ENCODE assay signal across 8 mouse cellular contexts in genomic region chr15:85335671-85336300, GRCm38 (mm10). TPM values are rescaled to one million over a fixed set of nuclear protein-coding genes. Genes with fewer than 3 reads are reported as not detected.
A peak's percentile ranks its signal among the peaks of the same experiment; 100 is the strongest.
DNase-seq lines count a peak whose midpoint lies in the region; ATAC-seq lines count a peak whose summit lies in the region.

Gene Atxn10 (plus strand): TSS chr15:85336245.

- no peak for DNase-seq in lung, postnatal 10 days
- no peak for DNase-seq in adrenal gland, adult 2 months
- no peak for DNase-seq in forebrain, embryonic 10.5 days (ENCODE audit: extremely low spot score, low spot score)
- DNase-seq in heart, postnatal 25 days (ENCODE audit: low spot score): no peak
- peak; percentile 48 for DNase-seq in limb, embryonic 11.5 days (ENCODE audit: low spot score)
- no peak for DNase-seq in spleen, postnatal 4 days (ENCODE audit: low spot score in 2 of 2)

- no peaks in the 10 kb centered on the region for H3K27me3 ChIP-seq in lung, embryonic 15.5 days
- no peaks in the 10 kb centered on the region for H3K27me3 ChIP-seq in forebrain, embryonic 10.5 days (ENCODE audit: poor library complexity, severe bottlenecking)
- no peaks in the 10 kb centered on the region for H3K27me3 ChIP-seq in limb, embryonic 11.5 days (ENCODE audit: control insufficient read depth, insufficient read depth, low read length)
- H3K27me3 ChIP-seq in neural tube, embryonic 15.5 days (replicated peaks): no peaks in the 10 kb centered on the region

- no peak for ATAC-seq in lung, embryonic 15.5 days (ENCODE audit: borderline replicate concordance, extremely low read depth, low FRiP score, low TSS enrichment)
- peak; percentile 48; the same call in 1 of the 2 replicates for ATAC-seq in limb, embryonic 11.5 days (ENCODE audit: insufficient number of reproducible peaks, low FRiP score, low TSS enrichment, low read depth)
- no peak; the same call in 1 of the 2 replicates for ATAC-seq in neural tube, embryonic 15.5 days (ENCODE audit: low FRiP score)

- H3K27ac ChIP-seq in lung, embryonic 15.5 days: peak within 1 kb of the TSS; percentile 99
- H3K27ac ChIP-seq in forebrain, embryonic 10.5 days: peak within 1 kb of the TSS; percentile 96
- H3K27ac ChIP-seq in limb, embryonic 11.5 days (replicated peaks; ENCODE audit: low read depth, low read length): peak within 1 kb of the TSS; percentile 87
- peak within 1 kb of the TSS; percentile 98 for H3K27ac ChIP-seq in neural tube, embryonic 15.5 days (replicated peaks)

- WGBS in lung, embryonic 15.5 days: 14% methylated on average over 15 of the region's 19 CpGs
- 10% methylated on average over 17 of the region's 19 CpGs for WGBS in forebrain, embryonic 10.5 days
- WGBS in limb, embryonic 11.5 days: 10% methylated on average over 15 of the region's 19 CpGs
- 6% methylated on average over 17 of the region's 19 CpGs for WGBS in neural tube, embryonic 15.5 days

- no peaks in the 10 kb centered on the region for H3K9me3 ChIP-seq in lung, embryonic 15.5 days
- no peaks in the 10 kb centered on the region for H3K9me3 ChIP-seq in forebrain, embryonic 10.5 days
- no peaks in the 10 kb centered on the region for H3K9me3 ChIP-seq in limb, embryonic 11.5 days (ENCODE audit: control insufficient read depth, low read length)
- no peaks in the 10 kb centered on the region for H3K9me3 ChIP-seq in neural tube, embryonic 15.5 days (replicated peaks)

- H3K4me2 ChIP-seq in lung, embryonic 15.5 days: peak within 1 kb of the TSS; percentile 76
- H3K4me2 ChIP-seq in limb, embryonic 11.5 days (ENCODE audit: low read depth, severe bottlenecking): peak within 1 kb of the TSS; percentile 63
- peak within 1 kb of the TSS; percentile 76 for H3K4me2 ChIP-seq in neural tube, embryonic 15.5 days

- H3K36me3 ChIP-seq in lung, embryonic 15.5 days: no peaks in the 10 kb centered on the region
- H3K36me3 ChIP-seq in forebrain, embryonic 10.5 days (replicated peaks): peaks cover 11% of the 10 kb centered on the region
- no peaks in the 10 kb centered on the region for H3K36me3 ChIP-seq in limb, embryonic 11.5 days (ENCODE audit: control insufficient read depth, insufficient read depth, low read length)
- no peaks in the 10 kb centered on the region for H3K36me3 ChIP-seq in neural tube, embryonic 15.5 days

- H3K9ac ChIP-seq in lung, embryonic 15.5 days: peak within 1 kb of the TSS; percentile 93
- H3K9ac ChIP-seq in limb, embryonic 11.5 days (ENCODE audit: low read length): peak within 1 kb of the TSS; percentile 83
- H3K9ac ChIP-seq in neural tube, embryonic 15.5 days (replicated peaks): peak within 1 kb of the TSS; percentile 85

- intact Hi-C loops in heart, postnatal 25 days (cut with DNase I): loop anchor here (10.0 kb wide), 1 partner anchor 379 kb away; no protein-coding TSS in a partner anchor

- H3K4me3 ChIP-seq in lung, embryonic 15.5 days: peak within 1 kb of the TSS; percentile 100
- H3K4me3 ChIP-seq in forebrain, embryonic 10.5 days: peak within 1 kb of the TSS; percentile 95
- peak within 1 kb of the TSS; percentile 99 for H3K4me3 ChIP-seq in limb, embryonic 11.5 days (ENCODE audit: low read depth, low read length)
- H3K4me3 ChIP-seq in neural tube, embryonic 15.5 days (replicated peaks): peak within 1 kb of the TSS; percentile 95

- H3K4me1 ChIP-seq in lung, embryonic 15.5 days: peaks cover 18% of the 10 kb centered on the region
- peaks cover 34% of the 10 kb centered on the region for H3K4me1 ChIP-seq in forebrain, embryonic 10.5 days
- peaks cover 3% of the 10 kb centered on the region; the same call in 1 of the 2 replicates for H3K4me1 ChIP-seq in limb, embryonic 11.5 days (ENCODE audit: control insufficient read depth, insufficient read depth, low read length)
- peaks cover 28% of the 10 kb centered on the region for H3K4me1 ChIP-seq in neural tube, embryonic 15.5 days

RNA-seq across cellular contexts. Expression of gene Atxn10, which starts in this region (rescaled TPM):
- 344 and 350 TPM in 2 replicates for polyA plus RNA-seq in lung, embryonic 15.5 days (2015; fragmentation: Nextera tagmentation; extraction: Ambion mirVana)
- total RNA-seq in adrenal gland, adult 2 months (2021): 100 to 1,000 TPM; 127 to 130 TPM
- polyA plus RNA-seq in adrenal gland, adult 2 months (2012; rRNA removed): 202 and 215 TPM in 2 replicates
- 346 and 358 TPM in 2 replicates for polyA plus RNA-seq in forebrain, embryonic 10.5 days (2016; fragmentation: Nextera tagmentation; extraction: Ambion mirVana)
- total RNA-seq in heart, postnatal 25 days (2021): 10 to 100 TPM; 73.8 to 84.8 TPM
- polyA plus RNA-seq in limb, embryonic 11.5 days (2014; fragmentation: Nextera tagmentation; extraction: Ambion mirVana): 318 and 331 TPM in 2 replicates
- 478 and 503 TPM in 2 replicates for polyA plus RNA-seq in neural tube, embryonic 15.5 days (2015; fragmentation: Nextera tagmentation; extraction: Ambion mirVana)
